Mouse (Mus musculus): ENCODE measurements around the gene Cnnm2. TPM values are rescaled to one million over a fixed set of nuclear protein-coding genes. Genes with fewer than 3 reads are reported as not detected.

The Cnnm2 gene
- polyA plus RNA-seq, 1 experiment from 2014 or later = 1.8 TPM

GRCm38 (mm10) chr19:46926357-46926756 lies 165.0 kb downstream of the Cnnm2 start:
- DNase-seq (ENCODE audit: low spot score) = peak; percentile 31

- no peak for DNase-seq (ENCODE audit: low spot score)
Measured at GRCm38 (mm10) chr19:46926951-46927350, 165.6 kb downstream of the Cnnm2 start.

GRCm38 (mm10) chr19:46928136-46928535 lies 166.7 kb downstream of the Cnnm2 start:
- no peak for DNase-seq (ENCODE audit: low spot score)

GRCm38 (mm10) chr19:46929044-46929587 lies 167.7 kb downstream of the Cnnm2 start:
- DNase-seq (ENCODE audit: low spot score) = peak; percentile 33

Other genes starting within 250 kb of the Cnnm2 start
- 47.5 and 52.3 TPM in 2 replicates for gene Arl3, start 188.4 kb upstream of the Cnnm2 start, polyA plus RNA-seq (2015; fragmentation: Nextera tagmentation; extraction: Ambion mirVana)
- gene Sfxn2, start 188.2 kb upstream of the Cnnm2 start, polyA plus RNA-seq (2015; fragmentation: Nextera tagmentation; extraction: Ambion mirVana) = 13.9 and 16.9 TPM in 2 replicates
- gene Wbp1l, start 162.5 kb upstream of the Cnnm2 start, polyA plus RNA-seq (2015; fragmentation: Nextera tagmentation; extraction: Ambion mirVana) = 29.9 and 37.8 TPM in 2 replicates
- gene Cyp17a1, start 88.4 kb upstream of the Cnnm2 start, polyA plus RNA-seq (2015; fragmentation: Nextera tagmentation; extraction: Ambion mirVana) = 0.09 and 0.44 TPM in 2 replicates
- gene Borcs7, start 71.7 kb upstream of the Cnnm2 start, polyA plus RNA-seq (2015; fragmentation: Nextera tagmentation; extraction: Ambion mirVana) = 10.8 and 13.8 TPM in 2 replicates
- 30.7 and 31.8 TPM in 2 replicates for gene As3mt, start 54.1 kb upstream of the Cnnm2 start, polyA plus RNA-seq (2015; fragmentation: Nextera tagmentation; extraction: Ambion mirVana)

Measured in thymus, postnatal 0 days (tissue).